Mouse (Mus musculus): ENCODE results near the gene Cep68.

- TF ChIP-seq POLR2A (IDR thresholded peaks at IDR 0.05; ENCODE audit: borderline replicate concordance, low read depth, low read length) (no peak), CTCF (IDR thresholded peaks at IDR 0.05; ENCODE audit: low read depth, low read length) (no peak)
These were observed 389 bp downstream of the Cep68 start for GRCm38 (mm10) chr11:20248840-20249239.

Data from bone marrow macrophage, adult 2 months (primary cell).